Mouse (Mus musculus) liver, embryonic 14.5 days (tissue): Measurements from ENCODE around the gene Eipr1.

Experiments used
- CTCF ChIP-seq: IDR thresholded peaks from 2 replicates; pipeline ENCODE4 v1.5.1; 2016; ENCODE audit warnings: antibody characterized with exemption, low read depth, control low read depth
- EP300 ChIP-seq: IDR thresholded peaks from 2 replicates; pipeline ENCODE4 v1.6.1; 2016; ENCODE audit warnings: antibody characterized with exemption, low read depth

DNA sequence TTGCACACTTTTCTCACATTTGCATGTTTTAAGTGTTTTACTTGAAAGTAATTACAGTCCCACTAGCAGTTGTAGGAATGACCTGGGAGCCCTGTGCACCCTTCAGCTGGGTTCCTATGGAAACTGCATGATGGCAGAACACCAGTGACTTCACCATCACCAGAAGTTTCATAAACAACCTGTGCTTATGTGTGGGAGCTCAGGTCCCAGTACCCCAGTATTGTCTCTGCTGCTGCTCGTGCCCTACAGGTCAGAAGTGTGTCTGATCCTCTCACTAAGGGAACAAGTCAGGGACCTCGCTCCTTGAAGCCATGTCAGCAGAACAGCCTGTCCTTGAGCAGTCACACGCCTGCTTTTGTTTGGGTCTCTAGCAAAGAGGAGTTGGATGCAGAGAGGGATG, 78.9 kb downstream of the Eipr1 start:
- TF ChIP-seq CTCF = no peak
- no peak for TF ChIP-seq EP300
